Mouse (Mus musculus) gastrocnemius, postnatal 4 days (tissue): ENCODE data around the gene Alg12. TPM values are rescaled to one million over a fixed set of nuclear protein-coding genes. Genes with fewer than 3 reads are reported as not detected.
A peak's percentile ranks its signal among the peaks of the same experiment; 100 is the strongest.

Experiments used
- DNase-seq, 2 experiments: peaks; one replicate each; pipeline ENCODE4 v3.0.0; 2021 to 2022; ENCODE audit warnings: low spot score in 2 of 2, mixed read lengths in 2 of 2
- total RNA-seq, 2 experiments: library from RNA; stranded (reverse); gene quantifications; 2 replicates each; pipeline ENCODE4 v1.2.3; 2021

Alg12 gene
- total RNA-seq, 2 experiments from 2014 or later, result 6.9 to 9.0 TPM

- no peak for DNase-seq
Observed at GRCm38 (mm10) chr15:88855896-88856417, 36.8 kb upstream of the Alg12 start.

- DNase-seq, result no peak
Observed at GRCm38 (mm10) chr15:88854969-88855830, 36.1 kb upstream of the Alg12 start.

DNA sequence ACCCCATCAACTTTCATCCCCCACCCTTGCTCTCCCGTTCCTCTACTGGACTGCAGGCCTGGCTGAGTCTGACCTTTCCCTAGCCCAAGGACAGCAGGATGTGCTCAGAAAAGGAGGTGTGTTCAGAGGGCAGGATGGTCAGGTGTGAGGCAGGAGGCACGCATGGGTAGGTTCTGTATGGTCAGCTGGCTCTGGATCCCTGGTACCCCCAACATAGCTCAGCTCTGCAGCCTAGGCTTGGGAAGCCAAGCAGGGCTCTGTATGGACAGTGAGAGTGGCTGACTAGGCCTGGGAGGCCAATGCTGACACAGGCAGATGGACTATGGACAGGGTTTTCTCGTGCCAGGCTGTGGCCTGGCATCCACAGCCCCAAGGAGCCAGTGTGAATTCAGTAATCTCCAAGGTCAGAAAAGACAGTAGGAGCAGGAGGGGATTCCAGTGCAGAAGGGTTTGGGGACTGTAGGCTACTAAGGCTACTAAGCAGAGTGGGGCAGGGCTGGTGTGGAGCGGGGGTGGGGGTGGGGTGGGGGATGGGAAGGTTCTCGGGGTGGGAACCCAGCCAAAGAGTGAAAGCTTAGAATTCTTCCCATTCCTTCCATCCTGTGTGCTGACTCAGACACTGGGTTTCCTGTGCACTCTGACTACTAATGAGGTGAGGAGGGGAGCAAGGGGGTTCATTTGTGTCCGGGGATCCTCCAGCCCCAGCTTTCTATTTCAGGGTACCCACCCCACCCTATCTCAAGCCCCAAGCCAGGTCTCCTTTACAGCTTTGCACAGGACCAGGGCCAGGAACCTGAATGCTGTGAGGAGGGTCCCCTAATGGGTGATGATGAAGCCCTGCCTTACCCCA lies 35.2 kb upstream of the Alg12 start:
- DNase-seq, result no peak

- DNase-seq, result no peak
Observed at GRCm38 (mm10) chr15:88853106-88853505, 34.0 kb upstream of the Alg12 start.

- no peak for DNase-seq
Observed at GRCm38 (mm10) chr15:88851507-88852149, 32.5 kb upstream of the Alg12 start.

DNA sequence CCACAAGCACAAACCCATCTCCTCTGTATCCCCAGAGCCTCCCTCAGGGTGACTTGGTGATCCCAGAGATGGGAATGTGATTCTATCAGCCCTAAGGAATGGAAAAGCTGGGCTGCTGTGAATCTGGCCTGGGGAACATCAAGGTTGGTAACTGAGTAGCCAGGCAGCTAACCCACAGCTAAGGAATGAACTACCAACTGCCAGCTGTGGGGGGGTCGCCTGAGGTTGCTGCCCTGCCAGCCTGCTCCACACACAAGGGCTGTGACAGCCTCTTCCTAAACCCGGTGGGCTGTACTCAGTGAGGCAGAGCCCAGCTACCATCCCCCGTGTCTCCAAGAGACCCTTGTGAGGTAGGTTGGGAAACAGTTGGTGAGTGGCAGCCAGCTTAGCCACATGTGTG lies 32.0 kb upstream of the Alg12 start:
- DNase-seq, result no peak

DNA sequence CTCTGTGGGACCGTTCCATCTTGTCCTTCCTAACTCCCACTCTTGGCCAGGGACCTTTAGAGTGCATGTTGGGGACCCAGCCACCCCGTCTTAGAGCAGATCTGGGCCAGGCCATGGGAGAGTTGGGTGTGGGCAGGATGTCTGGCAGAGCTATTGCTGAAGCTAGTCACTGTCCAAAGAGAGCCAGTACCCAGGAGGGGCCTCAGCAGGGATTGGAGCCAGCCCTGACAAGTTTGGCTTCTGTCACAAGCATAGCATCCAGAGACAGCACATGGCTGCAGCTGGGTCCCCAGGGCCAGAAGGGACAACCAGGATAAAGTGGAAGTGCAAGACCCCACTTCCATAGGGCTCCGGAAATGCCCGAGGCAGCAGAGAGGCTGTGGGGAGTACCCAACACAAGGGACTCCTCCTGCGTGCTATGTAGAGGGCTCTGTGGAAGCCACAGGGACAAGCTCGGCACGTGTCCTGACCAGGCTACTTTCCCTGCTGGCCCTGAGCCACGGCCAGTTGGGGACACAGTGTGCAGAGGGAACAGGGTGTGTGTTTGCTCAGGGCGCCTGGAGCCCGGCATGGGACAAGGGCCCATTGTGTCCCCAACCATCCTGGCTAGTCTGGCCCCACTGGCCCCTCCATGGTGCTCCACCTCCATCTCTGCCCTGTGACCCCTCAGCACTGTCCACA lies 31.2 kb upstream of the Alg12 start:
- DNase-seq, result peak in 1 of 2 experiments; percentile 57

GRCm38 (mm10) chr15:88849621-88850020 lies 30.5 kb upstream of the Alg12 start:
- no peak for DNase-seq

GRCm38 (mm10) chr15:88848661-88849060 lies 29.5 kb upstream of the Alg12 start:
- DNase-seq, result no peak

DNA sequence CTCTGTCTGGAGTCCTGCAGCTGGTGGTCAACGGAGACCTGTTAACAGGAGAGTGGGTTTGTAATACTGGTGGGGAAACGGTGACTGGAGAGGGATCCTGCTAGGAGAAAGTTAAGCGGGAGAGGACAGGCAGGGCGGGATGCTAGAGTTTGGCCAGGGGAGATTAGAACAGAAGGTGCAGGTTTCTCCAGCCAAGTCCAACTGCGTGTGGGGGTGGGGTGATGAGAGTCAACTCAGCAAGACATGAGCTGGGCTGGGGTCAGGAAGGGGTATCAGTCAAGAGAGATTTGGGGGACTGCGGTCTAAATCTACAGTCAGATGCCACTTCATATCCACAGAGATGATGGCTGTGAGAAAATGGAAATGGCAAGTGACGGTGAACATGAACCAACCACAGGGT lies 25.8 kb upstream of the Alg12 start:
- no peak for DNase-seq

DNA sequence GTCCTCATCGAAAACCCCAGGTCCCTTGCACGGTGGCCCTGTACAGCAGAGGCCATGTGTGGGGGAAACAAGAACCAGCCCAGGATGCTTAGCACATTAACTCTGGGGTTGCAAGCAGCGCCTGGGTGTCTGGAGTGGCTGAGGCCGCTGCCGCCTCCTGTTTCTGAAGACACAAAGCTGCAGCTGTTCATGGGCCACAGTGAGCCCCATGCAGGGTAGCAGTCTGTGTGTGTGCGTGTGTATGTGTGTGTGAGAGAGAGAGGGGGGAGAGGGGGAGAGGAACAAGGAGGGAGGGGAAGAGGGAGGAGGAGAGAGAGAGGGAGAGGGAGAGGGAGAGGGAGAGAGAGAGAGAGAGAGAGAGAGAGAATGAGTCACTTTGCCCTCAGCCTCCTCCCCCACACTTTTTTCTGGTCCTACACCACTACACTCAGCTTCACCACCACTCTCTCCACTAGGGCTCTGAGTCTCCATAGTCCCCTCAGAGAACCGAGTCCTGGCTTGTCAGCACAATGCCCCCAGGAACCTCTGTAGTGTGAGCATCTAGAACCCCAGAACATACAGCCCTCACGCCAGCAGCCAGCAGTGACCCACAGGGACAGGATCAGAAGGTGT lies 24.5 kb upstream of the Alg12 start:
- no peak for DNase-seq

- DNase-seq, result no peak
Observed at GRCm38 (mm10) chr15:88842300-88842673, 23.2 kb upstream of the Alg12 start.

DNA sequence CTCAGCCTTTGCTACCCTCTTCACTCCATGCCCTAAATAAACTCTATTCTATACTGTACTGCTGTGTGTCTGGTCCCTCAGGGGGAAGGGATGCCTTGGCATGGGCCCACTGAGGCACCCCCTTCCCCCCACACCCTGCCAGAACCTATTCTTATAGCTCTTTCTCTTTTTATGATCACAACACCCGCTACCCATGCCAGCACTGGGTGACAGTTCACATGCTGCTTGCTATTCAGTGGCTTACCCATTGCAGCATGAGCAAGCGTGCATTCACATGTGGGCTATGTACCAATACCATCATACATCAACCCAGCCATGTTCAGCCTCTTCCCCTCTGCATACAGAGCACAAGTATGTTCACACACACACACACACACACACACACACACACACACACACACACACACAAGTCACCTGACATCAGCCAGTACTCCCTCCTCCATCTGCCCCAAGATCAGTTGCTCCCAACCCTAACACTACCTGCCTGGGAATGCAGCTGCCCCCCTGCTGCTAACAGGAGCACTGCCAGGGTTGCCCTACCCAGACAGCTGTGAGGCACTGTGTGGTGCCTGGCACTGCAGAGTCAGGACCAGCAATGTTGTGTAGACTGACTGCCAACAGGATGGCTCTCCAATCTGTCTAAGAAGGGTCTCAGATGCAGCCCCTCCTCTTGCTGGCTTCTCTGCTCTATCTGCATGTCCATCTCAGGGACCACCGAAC lies 22.6 kb upstream of the Alg12 start:
- no peak for DNase-seq

DNA sequence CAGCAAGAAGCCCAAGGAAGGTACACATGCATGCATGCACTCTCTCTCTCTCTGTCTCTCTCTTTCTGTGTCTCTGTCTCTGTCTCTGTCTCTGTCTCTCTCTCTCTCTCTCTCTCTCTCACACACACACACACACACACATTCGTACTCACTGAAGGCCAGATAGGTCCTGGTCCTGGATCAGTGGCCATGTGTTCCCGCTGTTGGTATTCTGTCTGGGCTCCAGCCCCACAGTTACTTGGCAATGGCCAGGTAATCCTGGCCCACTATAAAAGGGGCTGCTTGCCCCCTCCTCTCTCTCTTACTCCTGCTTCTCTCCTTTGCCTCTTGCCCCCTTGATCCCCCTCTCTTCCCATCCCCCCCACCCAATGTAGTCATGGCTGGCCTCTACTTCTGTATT lies 22.0 kb upstream of the Alg12 start:
- no peak for DNase-seq

DNA sequence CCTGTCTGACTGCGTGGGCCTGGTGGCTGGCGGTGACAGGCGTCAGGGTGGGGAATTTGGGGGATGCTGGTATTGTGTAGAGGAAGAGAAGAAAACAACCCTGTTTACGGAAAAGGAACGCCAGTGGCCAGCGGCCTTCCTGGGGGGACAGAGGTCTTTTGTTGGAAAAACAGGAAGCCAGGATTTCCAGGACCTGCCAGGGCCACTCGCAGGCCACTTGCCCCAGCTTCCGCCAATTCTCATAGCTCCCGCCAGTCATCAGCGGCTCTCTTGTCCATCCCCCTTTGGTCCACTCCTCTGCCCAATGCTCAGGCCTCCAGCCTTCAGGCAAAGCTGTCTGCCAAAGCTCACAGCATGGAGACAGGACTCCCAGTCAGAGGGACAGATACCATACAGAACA lies 21.0 kb upstream of the Alg12 start:
- DNase-seq, result no peak

GRCm38 (mm10) chr15:88839271-88839670 lies 20.2 kb upstream of the Alg12 start:
- peak in 1 of 2 experiments; percentile 52 for DNase-seq

DNA sequence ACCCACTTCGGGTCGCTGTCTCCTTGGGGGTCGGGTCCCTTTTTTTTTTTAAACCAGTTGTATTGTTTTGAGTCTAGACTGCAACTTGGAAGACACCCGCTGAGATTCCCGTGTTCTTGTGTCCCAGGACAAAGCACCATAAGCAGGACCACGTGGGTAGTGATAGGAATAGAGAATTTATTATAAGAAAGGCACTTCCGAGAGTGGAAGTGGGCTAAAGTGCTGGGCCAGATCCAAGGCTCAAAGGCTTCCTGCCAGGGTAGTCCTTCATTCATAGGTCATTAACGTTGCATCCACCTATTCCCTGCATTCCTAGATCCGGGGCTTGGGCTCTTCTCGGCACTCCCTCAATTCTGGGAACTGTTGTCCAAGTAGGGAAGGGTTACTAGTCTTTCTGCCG lies 18.9 kb upstream of the Alg12 start:
- DNase-seq, result no peak

- DNase-seq, result peak in 1 of 2 experiments; percentile 53
Observed at GRCm38 (mm10) chr15:88837199-88837932, 18.2 kb upstream of the Alg12 start.

GRCm38 (mm10) chr15:88836571-88836970 lies 17.5 kb upstream of the Alg12 start:
- no peak for DNase-seq
